Mouse (Mus musculus) heart, adult 2 months (tissue): ENCODE data around the gene Lalba. TPM values are rescaled to one million over a fixed set of nuclear protein-coding genes. Genes with fewer than 3 reads are reported as not detected.
A peak's percentile ranks its signal among the peaks of the same experiment; 100 is the strongest.

Source experiments
- DNase-seq, 2 experiments: peaks; one replicate each; pipeline ENCODE4 v3.0.0; 2021
- H3K27ac ChIP-seq: fragments of 200-600 bp; 2 replicates; pipeline ENCODE4 v1.8.1; 2022
- H3K27me3 ChIP-seq: fragments of 200-500 bp; 2 replicates; pipeline ENCODE4 v1.6.1; 2012; ENCODE audit warnings: mild to moderate bottlenecking, low read length, inconsistent platforms, mixed read lengths; ENCODE audit not compliant: control insufficient read depth, insufficient read depth
- H3K36me3 ChIP-seq: fragments of 200-500 bp; 2 replicates; pipeline ENCODE4 v1.6.1; 2012; ENCODE audit warnings: low read length, inconsistent platforms; ENCODE audit not compliant: control insufficient read depth, insufficient read depth
- H3K4me1 ChIP-seq: fragments of 200-500 bp; 2 replicates; pipeline ENCODE4 v1.6.1; 2011; ENCODE audit warnings: low read length; ENCODE audit not compliant: control insufficient read depth, insufficient read depth
- H3K4me3 ChIP-seq: fragments of 200-600 bp; 2 replicates; pipeline ENCODE4 v1.8.1; 2022
- H3K79me2 ChIP-seq: fragments of 200-500 bp; replicated peaks from 2 replicates; pipeline ENCODE4 v1.6.1; 2012; ENCODE audit warnings: mild to moderate bottlenecking, inconsistent platforms, low read length, moderate library complexity, mixed read lengths; ENCODE audit not compliant: control insufficient read depth, insufficient read depth
- H3K9ac ChIP-seq: fragments of 200-500 bp; 2 replicates; pipeline ENCODE4 v1.6.1; 2012; ENCODE audit warnings: low read depth, mild to moderate bottlenecking, control low read depth, inconsistent platforms, low read length, mixed read lengths
- CTCF ChIP-seq: fragments of 200-600 bp; IDR thresholded peaks from 2 replicates; pipeline ENCODE4 v1.8.1; 2022; ENCODE audit warnings: antibody characterized with exemption, mild to moderate bottlenecking, moderate library complexity
- EP300 ChIP-seq: fragments of 200-500 bp; IDR thresholded peaks from 2 replicates; pipeline ENCODE4 v1.6.1; 2011; ENCODE audit warnings: low read depth, low read length, control low read depth; ENCODE audit not compliant: insufficient read depth
- POLR2A ChIP-seq: fragments of 200-500 bp; IDR thresholded peaks from 2 replicates; pipeline ENCODE4 v1.6.1; 2011; ENCODE audit warnings: mild to moderate bottlenecking, low read depth, low read length, control low read depth; ENCODE audit not compliant: insufficient read depth
- WGBS: fragments of 180-500 bp; shearing (Covaris S2); methylation state at CpG from one replicate; pipeline ENCODE4 v1.1.7; 2018; 5-methylcytosine and 5-hydroxymethylcytosine counted together
- intact Hi-C: fragments of 180-260 bp; cut with DNase I; formaldehyde crosslinking; loops from one replicate; pipeline ENCODE4 v1.15.1; 2025
- polyA plus RNA-seq: library from polyadenylated mRNA; depleted of rRNA; stranded (reverse); fragments of >200 nt; gene quantifications from 2 replicates; pipeline ENCODE4 v1.2.3, GENCODE M21; 2012
- total RNA-seq, 2 experiments: library from RNA; stranded (reverse); gene quantifications; 2 replicates each; pipeline ENCODE4 v1.2.3; 2021

The Lalba gene
- total and polyA plus RNA-seq, 3 experiments, result 0.45 TPM; not detected in 2

DNA sequence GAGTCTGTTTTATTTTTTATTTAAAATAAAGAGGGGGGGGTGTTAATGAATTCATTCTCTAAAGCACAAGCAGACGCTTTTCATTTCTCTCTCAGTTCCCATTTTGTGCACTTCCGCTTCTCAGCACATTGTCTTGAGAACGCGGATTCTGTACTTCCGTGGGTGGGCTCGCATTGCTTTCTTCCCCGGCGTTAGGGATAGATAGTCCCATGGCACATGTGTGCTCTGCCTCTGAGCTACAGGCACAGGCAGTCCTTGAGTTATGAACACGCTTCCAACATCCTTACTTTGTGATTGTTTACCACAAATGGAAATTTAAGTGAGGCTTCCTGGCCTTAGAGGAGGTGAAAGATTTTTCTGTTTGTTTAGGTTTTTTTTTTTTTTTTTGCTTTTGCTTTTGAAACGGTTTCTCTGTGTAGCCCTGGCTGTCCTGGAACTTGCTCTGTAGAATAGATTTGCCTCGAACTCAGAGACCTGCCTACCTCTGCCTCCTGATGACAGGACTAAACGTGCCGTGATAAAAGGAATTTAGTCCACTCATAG lies 28.9 kb upstream of the Lalba start:
- no peak for TF ChIP-seq CTCF
- TF ChIP-seq POLR2A, result peak; percentile 31; the same call in 1 of the 2 replicates
- Histone ChIP-seq H3K27ac (peak overlapping the region; percentile 75), H3K27me3 (no peaks in the 10 kb centered on the region), H3K9ac (no peak overlapping the region), H3K79me2 (no peaks in the 10 kb centered on the region), H3K36me3 (no peaks in the 10 kb centered on the region), H3K4me1 (peaks cover 13% of the 10 kb centered on the region), H3K4me3 (peak overlapping the region; percentile 48)
- WGBS, result 38% methylated on average over 13 of the region's 13 CpGs
- peak; percentile 45 to 67 for DNase-seq
- intact Hi-C loops, result loop anchor here (2.0 kb wide), 2 partner anchors 55 to 105 kb away; no protein-coding TSS in a partner anchor

DNA sequence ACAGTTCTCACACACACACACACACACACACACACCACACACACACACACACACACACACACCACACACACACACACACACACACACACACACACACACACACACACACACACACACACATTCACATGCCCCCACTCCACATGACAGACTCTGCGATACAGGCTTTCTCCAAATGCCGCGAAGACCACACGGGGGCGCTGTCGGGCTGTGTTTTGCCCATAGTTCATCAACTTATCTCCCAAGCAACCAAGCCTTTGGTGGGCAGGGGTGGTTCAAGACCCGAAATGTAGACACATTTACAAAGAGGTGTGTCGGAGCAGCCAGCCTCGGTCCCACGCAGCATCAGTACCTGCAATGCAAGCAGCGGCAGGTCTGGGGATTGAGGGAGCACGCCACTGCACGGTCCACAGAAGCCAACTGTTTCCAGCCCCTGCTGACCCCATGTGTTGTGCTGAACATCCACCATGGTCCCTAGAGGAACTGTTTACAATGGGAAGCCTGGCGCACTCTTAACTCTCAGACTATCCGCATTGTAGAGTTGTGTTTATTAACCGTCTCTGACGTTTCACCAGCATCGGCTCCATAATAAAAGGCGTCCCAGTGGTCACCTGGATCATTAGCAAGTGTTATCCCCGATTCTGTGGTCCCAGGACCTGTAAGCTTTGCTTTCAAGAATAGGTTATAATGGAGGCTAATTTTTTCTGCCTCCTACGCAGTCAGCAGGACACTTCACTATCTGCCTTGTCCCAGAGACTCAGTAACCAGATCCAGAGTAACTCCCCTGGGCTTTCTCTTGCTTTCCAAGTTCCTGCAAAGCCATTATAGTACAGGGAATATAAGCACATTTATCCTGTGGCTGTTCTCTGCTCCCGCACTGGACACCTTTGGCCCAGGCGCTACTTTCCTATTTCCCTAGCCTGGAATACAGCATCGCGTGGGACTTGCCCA lies 28.2 kb upstream of the Lalba start:
- H3K4me1 ChIP-seq, result peaks cover 15% of the 10 kb centered on the region
- no peaks in the 10 kb centered on the region for H3K36me3 ChIP-seq
- peak; percentile 76 to 87 for DNase-seq
- intact Hi-C loops, result loop anchor here (2.0 kb wide), 2 partner anchors 56 to 106 kb away; no protein-coding TSS in a partner anchor
- peak overlapping the region; percentile 75 for H3K27ac ChIP-seq
- TF ChIP-seq CTCF (peak; percentile 71), EP300 (0 out of 2 replicates have a peak, but pooled peaks have one; percentile 44), POLR2A (no peak)
- peak overlapping the region; percentile 34 for H3K9ac ChIP-seq
- no peaks in the 10 kb centered on the region for H3K79me2 ChIP-seq
- WGBS, result 17% methylated on average over 25 of the region's 25 CpGs
- H3K4me3 ChIP-seq, result peak overlapping the region; percentile 48
- no peaks in the 10 kb centered on the region for H3K27me3 ChIP-seq

DNA sequence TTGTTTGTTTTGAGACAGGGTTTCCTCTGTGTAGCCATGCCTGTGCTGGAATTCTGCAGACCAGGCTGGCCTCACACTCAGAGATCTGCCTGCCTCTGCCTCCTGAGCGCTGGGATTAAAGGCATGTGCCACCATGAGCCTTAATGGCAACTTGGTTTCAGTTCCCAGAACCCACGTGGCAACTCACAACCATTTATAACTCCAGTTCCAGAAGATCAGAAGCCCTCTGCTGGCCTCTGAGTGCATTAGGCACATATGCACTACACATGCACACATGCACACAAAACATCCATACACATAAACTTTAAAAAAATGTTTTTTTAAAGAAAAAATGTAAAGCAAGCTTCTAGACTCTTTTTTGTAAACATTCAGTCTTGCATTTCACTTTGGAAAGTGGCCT lies 26.9 kb upstream of the Lalba start:
- no peak overlapping the region for H3K9ac ChIP-seq
- intact Hi-C loops, result loop anchor here (5.0 to 10.0 kb wide), 2 partner anchors 117 to 325 kb away; no protein-coding TSS in a partner anchor
- H3K79me2 ChIP-seq, result no peaks in the 10 kb centered on the region
- no peak overlapping the region for H3K27ac ChIP-seq
- no peaks in the 10 kb centered on the region for H3K27me3 ChIP-seq
- TF ChIP-seq CTCF (no peak), EP300 (no peak), POLR2A (no peak)
- H3K4me1 ChIP-seq, result peaks cover 18% of the 10 kb centered on the region
- WGBS, result 65% methylated on average over 2 of the region's 2 CpGs
- DNase-seq, result no peak
- H3K4me3 ChIP-seq, result no peak overlapping the region
- H3K36me3 ChIP-seq, result no peaks in the 10 kb centered on the region

DNA sequence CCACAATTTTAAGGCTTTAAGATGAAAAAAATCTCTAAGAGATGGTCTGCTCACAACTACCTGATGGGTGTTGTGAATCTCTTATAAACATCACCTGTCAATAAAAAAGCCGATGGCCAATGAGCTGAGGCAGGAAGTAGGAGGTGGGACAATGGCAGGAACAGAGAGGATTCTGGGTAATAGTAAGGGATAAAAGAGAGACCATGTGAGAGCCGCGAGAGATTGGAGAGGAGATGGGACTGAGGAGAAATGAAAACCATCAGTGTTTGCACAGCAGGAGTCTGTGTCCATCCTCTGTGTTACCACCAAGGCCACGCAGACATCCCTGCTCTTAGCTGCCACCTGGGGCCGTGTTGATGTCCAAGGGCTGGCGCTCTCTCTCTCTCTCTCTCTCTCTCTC lies 24.8 kb upstream of the Lalba start:
- intact Hi-C loops, result loop anchor here (5.0 to 10.0 kb wide), 2 partner anchors 115 to 323 kb away; no protein-coding TSS in a partner anchor

DNA sequence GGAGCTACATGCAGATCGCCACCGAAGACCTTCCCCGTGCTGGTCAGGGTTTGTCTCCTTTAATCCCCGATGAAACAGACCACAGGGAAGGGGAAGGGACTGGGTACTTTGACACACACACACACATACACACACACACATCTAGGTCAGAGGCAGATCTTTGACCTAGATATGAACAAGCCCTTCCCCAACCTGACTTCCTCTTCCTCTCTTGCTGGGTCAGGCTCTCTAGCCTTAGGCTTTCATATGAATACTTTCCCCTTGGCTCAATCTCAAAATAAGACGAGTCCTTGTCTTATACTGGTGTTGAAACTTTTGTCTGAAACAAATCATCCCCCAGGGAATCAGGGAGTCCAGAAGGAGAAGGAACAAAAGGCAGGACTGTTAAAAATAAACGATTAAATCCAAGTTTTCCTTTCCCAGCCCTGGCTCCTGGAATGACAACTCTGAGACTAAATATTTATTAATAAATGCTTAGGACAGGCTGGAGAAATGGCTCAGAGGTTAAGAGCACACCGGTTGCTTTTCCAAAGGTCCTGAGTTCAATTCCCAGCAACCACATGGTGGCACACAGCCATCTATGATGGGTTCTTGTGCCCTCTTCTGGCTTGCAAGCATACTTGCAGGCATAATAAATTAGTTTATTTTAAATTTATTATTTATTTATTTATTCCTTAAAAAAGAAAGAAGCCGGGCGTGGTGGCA lies 23.9 kb upstream of the Lalba start:
- 45% methylated on average over 9 of the region's 9 CpGs for WGBS
- Histone ChIP-seq H3K4me1 (peaks cover 8% of the 10 kb centered on the region), H3K27ac (peak overlapping the region; percentile 72), H3K79me2 (no peaks in the 10 kb centered on the region), H3K9ac (no peak overlapping the region), H3K4me3 (no peak overlapping the region), H3K27me3 (no peaks in the 10 kb centered on the region), H3K36me3 (no peaks in the 10 kb centered on the region)
- no peak for TF ChIP-seq POLR2A
- TF ChIP-seq CTCF, result peak; percentile 57
- TF ChIP-seq EP300, result 0 out of 2 replicates have a peak, but pooled peaks have one; percentile 23
- DNase-seq, result no peak
- intact Hi-C loops, result loop anchor here (1.0 to 10.0 kb wide), 3 partner anchors 22 to 322 kb away; no protein-coding TSS in a partner anchor

More for the DNA sequence above, 24.8 kb upstream of the Lalba start:
- Histone ChIP-seq H3K4me3 (no peak overlapping the region), H3K27ac (no peak overlapping the region), H3K79me2 (no peaks in the 10 kb centered on the region), H3K4me1 (peaks cover 11% of the 10 kb centered on the region), H3K9ac (no peak overlapping the region), H3K36me3 (no peaks in the 10 kb centered on the region), H3K27me3 (no peaks in the 10 kb centered on the region)
- 92% methylated on average over 6 of the region's 6 CpGs for WGBS
- no peak for DNase-seq
- TF ChIP-seq POLR2A, result no peak
- TF ChIP-seq CTCF, result no peak
- no peak for TF ChIP-seq EP300
